Mouse (Mus musculus) E14TG2a.4 (cell line): Measurements from ENCODE around the gene Ipo7.
"Not testable (repeated sequence)": the region's sequence is repeated elsewhere in the genome, so short reads cannot be mapped to it uniquely, and the experiment has no call there.

ENCODE experiments used
- H3K27me3 ChIP-seq: 2 replicates; pipeline ENCODE4 v1.6.1; 2014; ENCODE audit warnings: low read length, control low read depth; ENCODE audit not compliant: insufficient read depth
- H3K36me3 ChIP-seq: 2 replicates; pipeline ENCODE4 v1.6.1; 2014; ENCODE audit warnings: low read length, control low read depth; ENCODE audit not compliant: insufficient read depth
- H3K4me1 ChIP-seq: replicated peaks from 2 replicates; pipeline ENCODE4 v1.6.1; 2014; ENCODE audit warnings: low read depth, low read length, control low read depth
- H3K4me3 ChIP-seq: replicated peaks from 2 replicates; pipeline ENCODE4 v1.5.1; 2014; ENCODE audit warnings: mild to moderate bottlenecking, low read length
- H3K9me3 ChIP-seq: 2 replicates; pipeline ENCODE4 v1.6.1; 2014; ENCODE audit warnings: low read length, control low read depth
- CTCF ChIP-seq: conservative IDR thresholded peaks from 2 replicates; pipeline ENCODE4 v1.5.1; 2014; ENCODE audit warnings: low read length
- NANOG ChIP-seq: IDR thresholded peaks from 2 replicates; pipeline ENCODE4 v1.6.1; 2014; ENCODE audit warnings: borderline replicate concordance, low read length, mixed read lengths
- POU5F1 ChIP-seq: IDR thresholded peaks from 2 replicates; pipeline ENCODE4 v1.6.1; 2014; ENCODE audit warnings: low read length, borderline replicate concordance

Ipo7 gene

GRCm38 (mm10) chr7:110009084-110009483 is 9.0 kb upstream of the Ipo7 start:
- H3K36me3 ChIP-seq = no peaks in the 10 kb centered on the region
- TF ChIP-seq POU5F1 (no peak), CTCF (no peak), NANOG (no peak)
- H3K4me1 ChIP-seq = peaks cover 35% of the 10 kb centered on the region
- H3K4me3 ChIP-seq = no peak overlapping the region
- H3K27me3 ChIP-seq = no peaks in the 10 kb centered on the region
- no peaks in the 10 kb centered on the region for H3K9me3 ChIP-seq

DNA sequence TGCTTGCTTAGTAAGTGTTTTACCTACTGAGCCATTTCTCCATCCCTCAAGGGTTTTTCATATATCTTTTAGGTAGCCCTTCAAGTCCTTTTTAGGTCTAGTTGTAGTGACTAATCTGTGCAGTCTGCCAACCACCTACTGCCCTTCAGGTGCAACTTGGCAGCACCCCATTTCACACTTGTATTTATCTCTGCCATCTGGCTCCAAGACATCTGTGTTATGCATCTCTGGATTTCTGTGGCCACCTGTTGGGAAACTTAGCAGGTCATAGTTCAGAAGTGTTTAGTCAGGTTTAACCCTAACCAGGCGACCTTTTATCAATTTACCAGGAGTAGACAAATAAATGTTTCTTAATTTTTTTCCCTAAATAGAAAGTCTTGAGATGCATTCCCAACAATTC is 6.7 kb upstream of the Ipo7 start:
- Histone ChIP-seq H3K27me3 (no peaks in the 10 kb centered on the region), H3K36me3 (no peaks in the 10 kb centered on the region), H3K9me3 (no peaks in the 10 kb centered on the region), H3K4me3 (no peak overlapping the region), H3K4me1 (peaks cover 21% of the 10 kb centered on the region)
- no peak for TF ChIP-seq CTCF
- no peak for TF ChIP-seq NANOG
- no peak for TF ChIP-seq POU5F1

DNA sequence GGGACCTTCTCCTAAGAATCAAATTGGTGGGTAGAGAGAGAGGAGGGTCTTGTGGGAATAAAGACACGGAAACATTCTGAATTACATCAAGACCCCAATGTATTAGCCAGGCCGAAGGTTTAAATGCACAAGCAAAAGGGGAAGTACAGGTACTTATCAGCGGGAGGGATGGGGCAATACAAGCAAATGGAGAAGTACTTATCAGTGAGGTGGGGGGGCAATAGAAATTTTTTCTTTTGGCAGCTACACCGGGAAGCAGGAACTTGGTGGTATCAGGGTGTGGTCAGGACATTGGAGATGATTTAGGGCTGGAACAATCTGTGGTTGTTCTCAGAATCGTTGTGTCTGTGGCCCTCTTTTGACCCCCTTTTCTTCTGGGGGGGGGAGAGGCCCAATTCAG is 3.8 kb upstream of the Ipo7 start:
- H3K4me3 ChIP-seq = no peak overlapping the region
- H3K36me3 ChIP-seq = no peaks in the 10 kb centered on the region
- peaks cover 6% of the 10 kb centered on the region; the same call in 1 of the 2 replicates for H3K4me1 ChIP-seq
- no peaks in the 10 kb centered on the region for H3K27me3 ChIP-seq
- no peaks in the 10 kb centered on the region for H3K9me3 ChIP-seq
- TF ChIP-seq NANOG (no peak), POU5F1 (no peak), CTCF (no peak)

- Histone ChIP-seq H3K4me1 (peaks cover 50% of the 10 kb centered on the region), H3K9me3 (no peaks in the 10 kb centered on the region), H3K27me3 (no peaks in the 10 kb centered on the region), H3K4me3 (peak overlapping the region; percentile 99), H3K36me3 (peaks cover 29% of the 10 kb centered on the region)
- no peak for TF ChIP-seq POU5F1
- TF ChIP-seq CTCF = no peak
- TF ChIP-seq NANOG = no peak
These were observed 783 bp downstream of the Ipo7 start for GRCm38 (mm10) chr7:110018631-110019482.

DNA sequence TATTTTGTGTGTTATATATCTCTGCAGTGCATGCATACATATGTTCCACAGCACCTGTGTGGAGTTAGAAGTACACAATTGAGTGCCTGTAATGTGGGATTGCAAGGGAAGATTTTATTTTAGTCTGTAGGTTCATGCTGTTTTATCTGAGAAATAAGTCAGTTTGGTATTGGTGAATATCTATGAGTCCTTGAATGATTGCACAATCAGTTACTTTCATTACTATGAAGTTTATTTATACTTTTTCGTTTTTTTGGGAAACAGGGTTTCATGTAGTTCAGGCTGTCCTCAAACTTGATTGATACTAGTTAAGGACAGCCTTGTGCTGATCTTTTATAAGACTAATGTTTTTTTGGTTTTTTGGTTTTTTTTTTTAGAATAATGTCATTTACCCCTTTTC is 5.5 kb downstream of the Ipo7 start:
- Histone ChIP-seq H3K27me3 (no peaks in the 10 kb centered on the region), H3K4me3 (no peak overlapping the region), H3K9me3 (no peaks in the 10 kb centered on the region), H3K4me1 (peaks cover 83% of the 10 kb centered on the region), H3K36me3 (peaks cover 72% of the 10 kb centered on the region)
- TF ChIP-seq CTCF (no peak), NANOG (no peak), POU5F1 (no peak)

DNA sequence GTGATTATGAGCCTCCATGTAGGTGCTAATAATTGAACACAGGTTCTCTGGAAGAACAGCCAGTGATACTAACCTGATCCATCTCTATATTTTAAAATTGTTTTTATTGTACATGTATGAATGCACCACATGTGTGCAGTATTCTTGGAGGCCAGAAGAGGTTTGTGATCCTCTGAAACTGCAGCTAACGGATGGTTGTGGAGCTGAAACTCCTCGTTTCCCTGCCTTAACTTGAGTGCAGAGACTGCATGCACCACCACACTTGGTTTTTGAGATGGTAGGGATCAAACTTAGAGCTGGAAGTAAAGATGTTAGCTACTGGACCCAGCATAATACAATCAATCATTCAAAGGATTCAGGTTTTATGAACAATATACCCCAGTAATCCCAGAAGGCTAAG is 8.5 kb downstream of the Ipo7 start:
- H3K9me3 ChIP-seq = no peaks in the 10 kb centered on the region
- H3K4me3 ChIP-seq = no peak overlapping the region
- peaks cover 86% of the 10 kb centered on the region for H3K36me3 ChIP-seq
- H3K4me1 ChIP-seq = peaks cover 62% of the 10 kb centered on the region
- no peak for TF ChIP-seq POU5F1
- TF ChIP-seq CTCF = no peak
- no peak for TF ChIP-seq NANOG
- no peaks in the 10 kb centered on the region for H3K27me3 ChIP-seq

GRCm38 (mm10) chr7:110028826-110029225 is 10.8 kb downstream of the Ipo7 start:
- H3K4me1 ChIP-seq = peaks cover 39% of the 10 kb centered on the region
- peaks cover 96% of the 10 kb centered on the region for H3K36me3 ChIP-seq
- TF ChIP-seq NANOG (no peak), POU5F1 (no peak), CTCF (no peak)
- no peaks in the 10 kb centered on the region for H3K9me3 ChIP-seq
- H3K4me3 ChIP-seq = no peak overlapping the region
- H3K27me3 ChIP-seq = no peaks in the 10 kb centered on the region

- H3K4me1 ChIP-seq = peaks cover 24% of the 10 kb centered on the region
- H3K4me3 ChIP-seq = no peak overlapping the region
- no peaks in the 10 kb centered on the region for H3K9me3 ChIP-seq
- TF ChIP-seq CTCF (no peak), NANOG (no peak), POU5F1 (no peak)
- H3K36me3 ChIP-seq = peaks cover 96% of the 10 kb centered on the region
- no peaks in the 10 kb centered on the region for H3K27me3 ChIP-seq
These were observed 12.3 kb downstream of the Ipo7 start for GRCm38 (mm10) chr7:110030342-110030741.

- H3K4me3 ChIP-seq, H3K9me3 ChIP-seq, H3K27me3 ChIP-seq: not testable (repeated sequence)
- H3K4me1 ChIP-seq = peaks cover 29% of the 10 kb centered on the region
- H3K36me3 ChIP-seq = peaks cover 69% of the 10 kb centered on the region
These were observed 39.6 kb downstream of the Ipo7 start for GRCm38 (mm10) chr7:110057723-110058122.
